Mouse (Mus musculus) limb, embryonic 11.5 days (tissue): Measurements from ENCODE around the gene Susd5. TPM values are rescaled to one million over a fixed set of nuclear protein-coding genes. Genes with fewer than 3 reads are reported as not detected.
A peak's percentile ranks its signal among the peaks of the same experiment; 100 is the strongest.

Experiments used
- ATAC-seq: fragments of 200-750 bp; cut with Nextera tagmentation; 2 replicates; pipeline ENCODE4 v1.8.0; 2017; ENCODE audit warnings: low read depth; ENCODE audit not compliant: insufficient number of reproducible peaks, low FRiP score, low TSS enrichment
- DNase-seq: peaks from one replicate; pipeline ENCODE4 v3.0.0-alpha.2; 2015; ENCODE audit warnings: low spot score
- H3K27ac ChIP-seq: fragments of 300-500 bp; sonication (generic); replicated peaks from 2 replicates; pipeline ENCODE4 v1.5.1; 2014; ENCODE audit warnings: low read depth, mild to moderate bottlenecking, low read length
- H3K27me3 ChIP-seq: fragments of 300-500 bp; sonication (generic); 2 replicates; pipeline ENCODE4 v1.6.1; 2014; ENCODE audit warnings: mild to moderate bottlenecking, low read length, mixed read lengths; ENCODE audit not compliant: control insufficient read depth, insufficient read depth
- H3K36me3 ChIP-seq: fragments of 300-500 bp; sonication (generic); 2 replicates; pipeline ENCODE4 v1.6.1; 2014; ENCODE audit warnings: mild to moderate bottlenecking, low read length, moderate library complexity, mixed read lengths; ENCODE audit not compliant: control insufficient read depth, insufficient read depth
- H3K4me1 ChIP-seq: fragments of 300-500 bp; sonication (generic); 2 replicates; pipeline ENCODE4 v1.6.1; 2014; ENCODE audit warnings: low read length, mixed read lengths; ENCODE audit not compliant: control insufficient read depth, insufficient read depth
- H3K4me2 ChIP-seq: fragments of 300-500 bp; sonication (generic); 2 replicates; pipeline ENCODE4 v1.6.1; 2014; ENCODE audit warnings: low read depth, mild to moderate bottlenecking, moderate library complexity; ENCODE audit not compliant: severe bottlenecking
- H3K4me3 ChIP-seq: fragments of 300-500 bp; sonication (generic); 2 replicates; pipeline ENCODE4 v1.5.1; 2014; ENCODE audit warnings: low read depth, low read length
- H3K9ac ChIP-seq: fragments of 300-500 bp; sonication (generic); 2 replicates; pipeline ENCODE4 v1.6.1; 2014; ENCODE audit warnings: mild to moderate bottlenecking, low read length
- H3K9me3 ChIP-seq: fragments of 300-500 bp; sonication (generic); 2 replicates; pipeline ENCODE4 v1.6.1; 2016; ENCODE audit warnings: low read length; ENCODE audit not compliant: control insufficient read depth
- WGBS: fragments of 180-500 bp; shearing (Covaris S2); extraction: QIAGEN DNeasy Blood & Tissue Kit; methylation state at CpG from one replicate; pipeline ENCODE4 v1.1.7; 2014; 5-methylcytosine and 5-hydroxymethylcytosine counted together
- polyA plus RNA-seq: library from polyadenylated mRNA; unstranded; fragments of >200 nt; fragmentation: Nextera tagmentation; extraction: Ambion mirVana; gene quantifications from 2 replicates; pipeline ENCODE4 v1.2.1, GENCODE M21; 2014

Gene Susd5
- polyA plus RNA-seq: 0.64 and 1.7 TPM in 2 replicates

DNA sequence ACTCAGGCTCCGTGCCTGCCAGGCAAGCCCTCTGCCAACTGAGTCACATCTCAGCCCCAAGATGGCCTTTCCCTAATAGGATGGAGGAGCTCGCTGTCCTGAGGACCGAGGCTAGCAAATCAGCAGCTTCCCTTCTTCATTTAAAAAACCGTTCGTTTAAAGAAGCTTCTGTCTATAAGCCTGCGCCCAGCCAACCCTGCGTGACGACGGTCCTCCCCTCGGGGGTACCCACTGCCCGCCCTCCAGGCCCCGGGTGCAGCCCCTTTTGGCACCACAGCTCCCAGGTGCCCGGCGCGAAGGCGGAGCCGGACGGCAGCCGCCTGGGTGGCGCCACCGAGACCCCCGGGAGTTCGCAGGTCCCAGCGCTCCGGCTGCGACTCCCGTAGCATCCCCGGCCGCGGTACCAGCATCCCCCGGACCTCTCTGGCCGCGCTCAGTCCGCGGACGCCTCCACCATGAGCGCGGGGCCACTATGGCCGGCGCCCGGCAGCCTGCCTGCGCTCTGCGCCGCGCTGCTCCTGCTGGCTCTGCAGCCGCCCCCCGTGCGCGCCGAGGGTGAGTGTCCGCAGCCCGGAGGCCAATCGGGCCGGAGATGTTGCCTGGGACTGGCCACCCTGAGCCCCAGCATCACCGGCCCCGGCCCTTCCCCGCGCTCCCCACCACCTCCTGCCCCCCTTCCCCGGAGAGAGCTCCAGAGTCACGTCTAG lies at the start of gene Susd5:
Susd5 (plus strand) TSS at position 51 of the 707 bp plus-strand sequence.
- ATAC-seq (peak; percentile 35; the same call in 1 of the 2 replicates), DNase-seq (peak; percentile 56)
- H3K4me2 ChIP-seq: peak within 1 kb of the TSS; percentile 84
- WGBS: under 1% methylated on average over 60 of the region's 60 CpGs
- no peak within 1 kb of the TSS for H3K27ac ChIP-seq
- peak within 1 kb of the TSS; percentile 47 for H3K9ac ChIP-seq
- no peaks in the 10 kb centered on the region for H3K9me3 ChIP-seq
- 0 out of 2 replicates have a peak, but pooled peaks cover 2% of the 10 kb centered on the region for H3K4me1 ChIP-seq
- H3K27me3 ChIP-seq: peaks cover 30% of the 10 kb centered on the region
- H3K4me3 ChIP-seq: peak within 1 kb of the TSS; percentile 47
- no peaks in the 10 kb centered on the region for H3K36me3 ChIP-seq

DNA sequence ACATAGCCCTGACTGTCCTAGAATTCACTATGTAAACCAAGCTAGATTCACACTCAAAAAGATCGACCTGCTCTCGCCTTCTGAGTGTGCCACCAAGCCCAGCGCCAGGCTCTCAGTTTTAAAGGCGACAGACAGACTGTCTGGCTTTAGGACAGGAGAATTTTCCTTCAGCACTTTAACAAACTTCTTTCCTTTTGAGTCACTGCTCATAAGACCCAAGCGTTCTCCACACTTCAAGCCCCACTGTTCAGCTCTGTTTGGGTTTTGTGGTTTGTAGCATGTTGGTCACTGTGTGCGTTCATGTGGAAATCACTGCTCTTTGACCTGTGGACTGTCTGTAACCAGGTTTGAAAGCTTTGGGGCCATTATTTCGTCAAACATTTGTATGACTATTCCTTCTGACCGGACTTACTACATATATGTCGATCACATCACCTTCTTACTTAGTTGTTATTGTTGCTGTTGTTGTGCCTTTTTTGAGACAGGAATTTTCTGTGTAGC lies 49.0 kb upstream of the Susd5 start:
- H3K9me3 ChIP-seq: no peaks in the 10 kb centered on the region
- no peaks in the 10 kb centered on the region for H3K4me1 ChIP-seq
- H3K9ac ChIP-seq: no peak overlapping the region
- H3K4me2 ChIP-seq: no peak overlapping the region
- no peaks in the 10 kb centered on the region for H3K36me3 ChIP-seq
- WGBS: 94% methylated on average over 9 of the region's 9 CpGs
- ATAC-seq: no peak
- no peak for DNase-seq
- H3K4me3 ChIP-seq: no peak overlapping the region
- no peak overlapping the region for H3K27ac ChIP-seq
- H3K27me3 ChIP-seq: no peaks in the 10 kb centered on the region

DNA sequence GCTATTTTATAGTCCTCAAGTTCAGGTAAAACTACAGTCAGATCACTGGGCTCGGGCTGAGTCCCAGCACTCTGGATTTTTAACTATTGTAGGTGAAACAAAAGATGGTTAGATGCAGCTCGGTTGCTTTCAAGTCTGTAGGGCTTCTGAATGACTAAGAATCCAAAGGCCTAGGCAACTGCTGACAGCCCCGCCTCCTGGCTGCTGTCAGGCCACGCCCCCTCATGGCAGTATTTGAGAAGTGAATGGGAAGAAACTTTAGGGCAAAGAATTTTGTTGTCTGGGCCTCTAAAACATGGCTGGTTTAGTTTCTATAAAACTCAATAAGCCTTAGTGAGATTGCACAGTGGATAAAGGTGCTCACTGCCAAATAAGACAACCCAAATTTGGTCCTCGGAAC lies 47.4 kb upstream of the Susd5 start:
- DNase-seq: no peak
- Histone ChIP-seq H3K9me3 (no peaks in the 10 kb centered on the region), H3K4me2 (no peak overlapping the region), H3K36me3 (no peaks in the 10 kb centered on the region), H3K4me3 (no peak overlapping the region), H3K4me1 (no peaks in the 10 kb centered on the region), H3K27me3 (no peaks in the 10 kb centered on the region), H3K27ac (no peak overlapping the region), H3K9ac (no peak overlapping the region)
- WGBS: 57% methylated on average over 5 of the region's 5 CpGs
- no peak for ATAC-seq

DNA sequence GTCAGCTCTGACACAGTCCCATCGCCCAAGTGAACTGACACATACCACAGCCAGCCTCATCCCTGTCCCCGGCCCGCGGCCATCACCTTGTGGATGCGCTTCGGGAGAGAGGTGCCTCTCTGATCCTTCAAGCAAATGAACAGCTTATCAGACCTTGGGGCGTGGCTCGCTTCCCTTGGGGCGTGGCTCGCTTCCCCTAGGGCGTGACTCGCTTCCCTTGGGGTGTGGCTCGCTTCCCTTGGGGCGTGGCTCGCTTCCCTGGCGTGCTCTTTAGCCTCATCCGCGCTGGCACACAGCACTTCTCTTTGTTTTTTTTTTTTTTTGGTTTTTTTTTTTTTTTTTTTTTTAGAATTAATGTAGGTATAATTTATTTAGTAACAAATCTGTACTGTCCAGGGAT lies 45.7 kb upstream of the Susd5 start:
- ATAC-seq: no peak
- Histone ChIP-seq H3K36me3 (no peaks in the 10 kb centered on the region), H3K4me1 (no peaks in the 10 kb centered on the region), H3K27me3 (no peaks in the 10 kb centered on the region), H3K4me3 (no peak overlapping the region), H3K4me2 (no peak overlapping the region), H3K9me3 (no peaks in the 10 kb centered on the region), H3K27ac (no peak overlapping the region), H3K9ac (no peak overlapping the region)
- 60% methylated on average over 18 of the region's 18 CpGs for WGBS
- no peak for DNase-seq

DNA sequence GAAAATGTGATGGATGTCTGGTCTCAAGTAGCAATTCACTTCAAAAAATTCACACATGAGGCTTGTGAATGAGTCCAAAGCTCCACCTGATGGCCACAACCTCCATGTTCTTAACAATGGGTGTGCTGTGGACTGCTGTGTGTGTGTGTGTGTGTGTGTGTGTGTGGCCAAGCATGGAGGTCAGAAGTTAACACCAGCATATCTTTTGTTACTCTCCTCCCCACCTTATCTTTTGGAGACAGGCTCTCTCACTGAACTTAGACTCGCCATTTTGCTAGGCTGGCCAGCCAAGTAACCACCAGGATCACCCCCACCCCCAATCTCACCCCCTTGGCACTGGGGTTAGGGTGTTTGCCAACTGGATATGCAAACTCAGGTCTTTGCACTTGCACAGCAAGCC lies 42.9 kb upstream of the Susd5 start:
- H3K9me3 ChIP-seq: no peaks in the 10 kb centered on the region
- no peak overlapping the region for H3K9ac ChIP-seq
- no peak for ATAC-seq
- no peak overlapping the region for H3K27ac ChIP-seq
- no peak for DNase-seq
- WGBS: 70% methylated on average over 1 of the region's 1 CpGs
- no peaks in the 10 kb centered on the region for H3K27me3 ChIP-seq
- H3K4me3 ChIP-seq: no peak overlapping the region
- no peak overlapping the region for H3K4me2 ChIP-seq
- no peaks in the 10 kb centered on the region for H3K4me1 ChIP-seq
- H3K36me3 ChIP-seq: no peaks in the 10 kb centered on the region

DNA sequence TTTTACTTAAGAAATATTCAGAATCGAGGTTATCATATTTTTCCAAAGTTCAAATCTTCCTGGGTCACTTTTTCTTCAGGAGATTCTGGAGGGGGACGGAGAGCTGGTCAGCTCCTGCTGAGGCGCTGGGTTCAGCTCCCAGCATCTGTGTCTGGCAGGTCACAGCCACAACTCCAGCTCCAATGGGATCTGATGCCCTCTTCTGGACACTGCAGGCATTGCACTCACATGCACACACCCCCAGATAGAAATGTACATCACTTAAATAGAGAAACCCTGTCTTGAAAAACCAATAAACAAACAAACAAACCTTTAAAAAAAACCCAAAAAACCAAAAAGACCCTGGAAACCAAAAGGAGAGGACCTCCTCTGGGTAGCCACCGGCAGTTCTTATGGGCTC lies 41.2 kb upstream of the Susd5 start:
- no peak overlapping the region for H3K4me3 ChIP-seq
- no peaks in the 10 kb centered on the region for H3K36me3 ChIP-seq
- no peak overlapping the region for H3K9ac ChIP-seq
- WGBS: 97% methylated on average over 4 of the region's 4 CpGs
- no peaks in the 10 kb centered on the region for H3K9me3 ChIP-seq
- no peak overlapping the region for H3K27ac ChIP-seq
- DNase-seq: no peak
- ATAC-seq: no peak
- no peaks in the 10 kb centered on the region for H3K4me1 ChIP-seq
- no peak overlapping the region for H3K4me2 ChIP-seq
- peaks cover 2% of the 10 kb centered on the region; the same call in 1 of the 2 replicates for H3K27me3 ChIP-seq

DNA sequence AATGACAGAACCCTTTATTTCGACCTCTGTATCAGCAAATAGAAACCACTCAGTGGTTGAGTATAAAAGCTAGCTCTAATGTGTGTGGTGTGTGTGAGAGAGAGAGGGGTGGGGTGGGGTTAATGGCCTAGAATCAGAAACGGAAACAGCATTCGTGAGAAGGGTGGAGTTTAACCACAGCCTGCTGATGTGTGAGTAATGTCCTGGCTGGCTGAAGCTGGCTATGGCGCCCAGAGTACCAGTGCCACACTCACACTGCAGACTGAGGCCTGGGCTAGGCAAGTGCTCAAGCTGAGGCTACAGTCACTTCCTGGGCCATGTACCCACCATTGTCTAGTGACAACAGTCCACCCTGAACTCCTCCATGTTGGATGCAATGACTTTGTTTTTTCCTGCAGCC lies 40.5 kb upstream of the Susd5 start:
- 76% methylated on average over 4 of the region's 4 CpGs for WGBS
- Histone ChIP-seq H3K9ac (no peak overlapping the region), H3K4me2 (no peak overlapping the region), H3K27me3 (peaks cover 4% of the 10 kb centered on the region; the same call in 1 of the 2 replicates), H3K4me1 (no peaks in the 10 kb centered on the region), H3K9me3 (no peaks in the 10 kb centered on the region), H3K27ac (no peak overlapping the region), H3K4me3 (no peak overlapping the region), H3K36me3 (no peaks in the 10 kb centered on the region)
- ATAC-seq (no peak), DNase-seq (no peak)

DNA sequence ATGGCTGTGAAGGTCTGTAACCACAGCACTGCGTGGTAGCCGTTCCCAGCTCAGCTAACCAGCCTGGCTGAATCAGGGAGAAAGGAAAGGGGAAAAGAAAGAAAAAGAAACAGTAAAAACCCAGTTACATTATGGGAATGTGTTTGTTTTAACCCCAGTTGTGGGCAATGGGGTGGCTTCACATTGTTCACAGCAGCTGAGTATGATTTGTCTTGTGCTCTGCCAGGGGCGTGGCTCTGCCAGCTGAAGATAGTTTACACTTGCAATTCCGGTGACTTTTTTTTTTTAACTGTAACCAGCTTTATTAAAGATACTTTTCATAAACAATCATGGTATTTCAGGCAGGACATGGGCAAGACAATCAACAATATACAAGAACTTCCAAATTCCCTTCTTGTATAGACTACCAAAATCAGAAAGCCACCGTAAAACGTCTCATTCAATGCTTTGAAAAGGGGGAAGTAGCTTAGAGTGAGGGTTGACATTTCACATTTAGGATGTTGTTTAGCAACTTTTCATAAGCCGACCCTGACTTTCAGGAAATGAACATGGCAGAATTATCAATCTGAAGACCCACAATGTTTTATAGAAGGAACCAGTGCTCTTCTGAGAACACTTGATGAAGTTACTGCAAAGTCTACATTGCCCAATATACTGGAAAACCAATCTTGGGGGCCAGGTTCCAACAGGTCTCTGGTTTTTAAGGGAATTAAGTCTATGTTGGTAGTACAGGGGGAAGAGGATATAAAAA lies 37.8 kb upstream of the Susd5 start:
- no peaks in the 10 kb centered on the region for H3K36me3 ChIP-seq
- 91% methylated on average over 7 of the region's 7 CpGs for WGBS
- no peak overlapping the region for H3K27ac ChIP-seq
- H3K4me3 ChIP-seq: no peak overlapping the region
- H3K9ac ChIP-seq: no peak overlapping the region
- no peaks in the 10 kb centered on the region for H3K4me1 ChIP-seq
- no peak overlapping the region for H3K4me2 ChIP-seq
- H3K9me3 ChIP-seq: no peaks in the 10 kb centered on the region
- DNase-seq: no peak
- no peak for ATAC-seq
- peaks cover 14% of the 10 kb centered on the region for H3K27me3 ChIP-seq
